Mouse (Mus musculus) R1 (cell line): ENCODE data around the gene Msantd2.
A peak's percentile ranks its signal among the peaks of the same experiment; 100 is the strongest.

Experiments
- DNase-seq: peaks from one replicate; pipeline ENCODE4 v3.0.0-alpha.2; 2018; ENCODE audit warnings: low read depth, low spot score

The Msantd2 gene

DNA sequence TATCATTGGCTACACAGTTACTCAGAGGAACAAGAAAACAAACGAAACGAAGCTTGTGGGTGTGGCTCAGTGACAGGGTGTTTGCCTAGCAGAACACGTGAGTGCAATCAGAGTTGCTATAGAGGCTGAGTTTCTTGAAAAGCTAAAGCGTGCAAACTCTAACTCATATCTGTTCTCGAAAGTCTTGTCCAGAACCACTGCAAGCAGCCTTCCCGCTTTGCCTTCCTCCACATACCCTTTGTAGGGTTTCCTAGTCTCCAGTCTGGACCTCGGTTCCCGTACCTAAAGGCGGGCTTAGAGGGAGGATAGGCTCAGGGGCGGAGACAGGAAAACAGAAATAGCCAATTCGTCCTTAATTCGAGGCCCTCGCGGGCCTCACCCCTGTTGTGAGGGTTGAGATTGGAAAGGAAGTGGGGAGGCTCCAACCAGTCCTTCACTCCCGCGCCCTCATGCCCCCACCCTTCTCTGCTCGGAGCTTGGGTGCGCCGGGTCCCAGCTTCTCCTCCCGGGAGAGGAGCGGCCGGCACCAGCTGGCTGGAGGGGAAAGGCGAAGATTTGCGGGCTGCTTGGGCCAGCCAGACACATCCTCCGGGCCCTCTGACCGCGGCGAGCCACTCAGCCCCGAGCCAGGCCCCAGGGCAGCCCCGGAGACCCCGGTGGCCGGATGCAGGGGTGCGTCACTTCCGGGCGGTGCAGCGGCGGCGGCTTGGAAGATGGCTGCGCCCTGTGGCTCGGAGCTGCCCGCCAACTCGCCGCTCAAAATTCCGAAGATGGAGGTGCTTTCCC, at the start of gene Msantd2:
TSS of gene Msantd2 (plus strand) at position 709 of the 786 bp plus-strand sequence.
- DNase-seq, result peak; percentile 96

DNA sequence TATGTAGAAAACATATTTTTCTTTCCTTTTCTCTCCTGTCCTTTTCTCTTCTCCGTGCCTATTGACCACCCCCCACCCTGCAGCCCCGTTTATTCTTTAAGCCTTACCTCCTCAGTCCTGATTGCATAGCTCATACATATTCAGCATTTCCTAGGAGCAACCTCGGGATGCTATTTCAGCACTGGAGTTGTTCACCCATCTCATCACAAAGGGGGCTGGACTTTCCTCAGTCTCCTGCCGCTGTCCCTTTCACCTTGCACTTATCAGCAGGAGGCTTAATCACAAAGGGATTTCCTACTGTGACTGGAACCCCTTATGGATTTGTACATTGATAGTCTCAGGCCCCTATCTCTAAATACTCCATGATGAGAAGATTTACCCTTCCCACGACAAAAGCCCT, 36.7 kb upstream of the Msantd2 start:
- DNase-seq, result peak; percentile 72

DNA sequence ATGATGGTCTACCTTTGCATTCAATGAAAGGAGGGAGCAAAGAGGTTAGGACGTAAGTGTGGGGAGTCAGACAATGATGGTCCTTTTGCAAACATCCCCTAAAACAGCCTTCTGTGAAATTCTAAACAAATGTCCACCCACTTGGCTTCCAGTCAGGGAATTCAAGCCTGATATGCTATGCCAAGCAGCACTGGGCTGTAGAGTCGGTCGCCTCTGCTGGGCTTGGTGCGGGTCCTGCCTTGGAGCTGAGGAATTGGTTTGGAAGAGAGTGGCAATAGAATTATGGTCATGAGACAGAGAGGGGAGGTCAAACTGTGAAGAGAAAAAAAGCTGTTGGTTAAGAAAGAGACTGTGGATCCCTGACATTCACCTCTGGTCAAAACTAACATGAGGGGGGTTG, 35.8 kb upstream of the Msantd2 start:
- no peak for DNase-seq

DNA sequence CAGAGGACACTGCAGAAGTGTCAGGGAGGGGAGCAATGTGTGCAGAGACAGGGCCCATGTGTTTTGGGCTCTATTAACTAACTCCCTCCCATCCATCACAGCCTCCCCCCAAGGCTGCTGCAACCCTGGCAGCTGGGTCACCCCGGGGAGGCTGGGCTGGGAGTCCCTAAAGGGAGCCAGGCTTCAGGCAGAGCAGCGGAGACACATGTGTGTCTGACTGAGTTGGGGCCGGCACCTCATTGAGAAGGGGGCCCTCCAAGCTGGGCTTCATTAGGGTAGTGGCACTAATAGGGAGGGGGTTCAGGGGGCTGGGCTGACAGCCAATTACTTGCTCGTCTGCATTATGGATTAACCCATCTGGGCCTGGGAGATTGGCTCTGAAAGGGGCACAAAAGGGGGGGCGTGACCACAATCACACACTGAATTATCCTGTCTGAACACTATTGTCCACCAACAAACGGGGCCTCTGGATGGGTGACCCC, 35.1 kb upstream of the Msantd2 start:
- no peak for DNase-seq

DNA sequence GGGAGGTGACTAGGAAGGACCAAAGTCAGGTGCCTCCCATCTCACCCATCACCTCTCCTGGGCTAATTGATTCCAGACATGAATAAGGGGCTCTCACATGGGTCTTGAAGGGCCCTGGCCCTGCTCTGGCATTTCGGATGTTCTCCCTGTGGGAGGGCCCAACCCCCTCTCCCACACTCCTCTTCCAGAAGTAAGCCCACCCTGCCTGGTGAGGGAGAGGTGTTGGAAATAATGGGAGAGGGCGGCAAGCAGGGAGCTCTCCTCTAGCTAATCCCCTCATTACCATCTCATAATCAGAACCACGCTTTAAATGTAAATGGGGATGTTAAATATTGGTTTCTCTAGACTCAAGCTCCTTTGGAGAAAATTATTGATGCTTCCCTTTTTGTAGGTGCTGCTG, 34.1 kb upstream of the Msantd2 start:
- no peak for DNase-seq

DNA sequence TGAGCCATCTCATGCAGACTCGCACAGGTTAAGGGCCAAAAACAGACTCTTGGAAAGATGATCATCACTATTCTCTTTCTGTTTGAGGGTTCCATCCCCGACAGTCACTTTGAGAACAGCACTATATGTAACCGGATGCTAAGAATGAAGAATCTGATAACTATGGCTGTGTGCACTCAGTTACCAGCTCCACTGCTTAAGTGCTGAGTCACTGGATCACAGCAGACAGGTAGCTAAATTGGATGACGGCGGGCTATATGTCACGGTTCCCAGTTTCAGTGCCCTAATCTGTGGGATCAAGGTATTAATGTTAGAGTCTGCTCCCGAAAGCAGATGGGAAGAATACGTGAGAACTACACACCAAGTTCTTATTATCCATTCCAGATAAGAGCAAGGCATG, 33.3 kb upstream of the Msantd2 start:
- no peak for DNase-seq

DNA sequence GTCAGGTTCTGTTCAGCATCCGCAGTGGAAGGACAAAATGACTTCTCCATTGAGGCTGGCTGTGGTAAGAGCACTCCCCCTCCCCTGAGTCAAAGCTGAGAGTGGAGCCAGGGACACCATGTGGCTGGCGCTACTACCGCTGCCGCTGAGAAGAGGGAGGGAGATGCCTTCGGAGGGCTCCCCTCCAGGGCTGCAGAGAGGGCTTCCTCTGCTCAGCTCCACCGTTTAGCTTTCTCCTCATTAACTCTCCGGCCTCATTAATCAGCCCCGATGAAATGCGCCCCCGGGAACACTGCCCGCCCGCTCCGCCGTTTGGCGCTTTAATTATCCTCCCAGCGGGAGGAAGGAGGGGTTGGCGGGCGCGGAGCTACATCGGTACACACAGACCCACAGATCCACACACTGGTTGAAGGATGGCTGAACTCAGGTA, 32.6 kb upstream of the Msantd2 start:
- peak; percentile 51 for DNase-seq

DNA sequence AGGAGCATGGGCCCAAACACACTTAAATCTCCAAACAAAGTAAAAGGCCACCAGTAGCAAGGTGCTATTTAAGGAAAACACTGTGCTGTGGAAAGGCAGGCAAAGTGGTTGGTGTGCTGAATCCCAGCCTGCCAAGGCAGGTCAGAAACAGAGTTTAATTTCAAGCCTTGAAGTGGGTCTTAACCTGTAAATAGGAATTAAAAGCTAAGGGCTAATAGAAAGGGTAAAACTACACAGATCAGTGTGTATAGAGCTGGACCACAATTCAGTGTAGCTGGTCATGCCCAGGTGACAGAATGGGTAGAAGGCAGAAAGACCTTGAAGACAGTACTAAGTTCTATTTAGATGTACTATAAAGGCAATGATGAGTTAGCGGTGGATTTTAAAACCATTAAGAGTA, 32.0 kb upstream of the Msantd2 start:
- DNase-seq, result no peak

DNA sequence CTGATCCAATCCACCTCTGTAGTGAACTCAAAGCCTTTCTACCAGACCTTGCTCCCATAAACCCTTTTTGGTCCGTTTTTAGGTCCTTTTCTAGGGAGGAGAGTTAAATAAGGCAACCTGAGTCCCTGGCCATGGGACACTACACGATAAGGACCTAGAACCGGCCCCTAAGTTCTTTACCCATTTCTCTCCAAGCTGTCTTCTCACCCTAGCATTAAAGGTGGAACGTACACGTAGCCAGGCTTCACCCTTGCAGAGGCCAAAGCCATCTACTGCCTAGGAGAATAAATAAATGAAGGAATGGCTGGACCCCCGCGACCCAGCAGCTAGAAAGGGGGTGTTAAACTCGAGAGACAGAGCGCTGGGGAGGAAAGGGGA, 29.5 kb upstream of the Msantd2 start:
- no peak for DNase-seq

DNA sequence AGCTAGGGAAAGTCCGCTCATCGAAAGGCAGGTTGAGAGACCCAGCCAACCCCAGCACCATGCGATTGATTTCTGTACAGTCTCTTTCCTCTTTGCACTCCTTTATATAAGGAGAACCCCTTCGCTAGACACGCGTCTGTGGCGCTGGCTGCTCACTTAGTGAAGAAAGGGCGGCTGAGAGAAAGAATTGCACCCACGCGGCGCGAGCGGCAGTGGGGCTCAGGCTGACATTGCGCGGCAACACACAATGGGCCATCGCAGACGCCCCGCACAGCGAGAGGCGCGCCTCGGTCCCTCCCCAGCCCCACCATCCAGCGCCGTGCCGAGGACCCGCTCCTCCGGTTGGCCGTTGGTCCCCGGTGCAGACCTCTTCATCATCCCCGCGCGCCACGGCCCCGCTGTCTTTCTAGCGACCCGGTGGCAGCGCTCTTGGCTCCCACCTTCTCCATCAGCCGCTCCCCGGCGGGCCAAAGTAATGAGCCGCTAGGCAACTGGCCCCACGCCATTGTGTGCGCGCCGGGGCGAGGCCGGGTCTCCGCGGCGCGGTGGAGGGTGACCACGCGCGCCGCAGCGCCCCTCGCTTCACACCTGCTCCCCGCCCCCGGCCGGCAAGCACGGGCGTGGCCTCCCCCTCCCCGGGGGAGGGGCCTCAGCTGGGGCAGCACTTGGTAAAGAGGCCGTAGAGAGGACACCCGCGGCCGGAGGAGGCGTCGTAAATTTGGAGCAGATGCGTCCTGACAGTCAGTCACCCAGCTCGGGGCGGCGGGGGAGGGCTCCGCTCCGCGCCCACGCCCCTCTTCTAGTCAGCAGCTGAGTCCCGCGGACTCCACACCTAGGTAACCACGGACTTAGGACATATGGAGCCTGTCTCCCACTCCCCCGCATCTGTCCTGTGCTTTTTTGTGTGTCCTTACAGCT, 28.8 kb upstream of the Msantd2 start:
- peak; percentile 66 for DNase-seq

DNA sequence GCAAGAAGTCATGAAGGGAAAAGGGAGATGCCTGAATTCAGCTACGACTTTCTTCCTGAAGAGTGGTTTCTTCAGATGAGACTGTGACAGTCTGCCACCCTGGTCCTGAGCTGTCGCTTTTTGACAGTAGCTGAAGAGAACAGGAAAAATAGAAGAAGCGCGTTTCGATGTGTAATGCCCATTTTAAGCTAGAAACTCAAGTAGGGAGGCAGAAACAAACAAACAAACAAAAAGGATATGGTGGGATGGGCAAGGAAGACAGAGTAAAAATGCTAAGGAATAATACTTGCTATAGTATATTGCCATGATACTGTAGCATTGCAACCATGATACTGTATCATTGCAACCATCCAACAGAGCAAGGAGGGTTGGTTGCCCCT, 28.2 kb upstream of the Msantd2 start:
- DNase-seq, result no peak

DNA sequence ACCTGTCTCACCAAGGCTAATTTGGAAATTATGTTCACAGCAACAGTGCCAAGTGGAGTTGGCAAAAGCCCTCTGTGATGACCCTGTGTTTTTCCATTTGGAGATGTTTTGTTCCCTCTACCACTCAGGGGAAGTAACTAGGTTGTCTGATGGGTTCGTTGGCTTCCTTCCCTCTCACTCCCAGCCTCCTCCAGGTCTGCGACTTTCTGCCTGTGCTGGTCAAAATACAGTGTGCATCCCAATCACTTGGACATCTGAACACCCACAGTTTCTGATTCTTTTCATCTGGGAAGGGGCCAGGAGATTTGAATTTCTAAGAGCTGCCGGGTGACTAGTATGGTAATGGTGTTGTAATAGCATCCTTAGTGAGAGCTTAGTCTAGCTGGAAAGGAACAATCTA, 27.5 kb upstream of the Msantd2 start:
- no peak for DNase-seq

DNA sequence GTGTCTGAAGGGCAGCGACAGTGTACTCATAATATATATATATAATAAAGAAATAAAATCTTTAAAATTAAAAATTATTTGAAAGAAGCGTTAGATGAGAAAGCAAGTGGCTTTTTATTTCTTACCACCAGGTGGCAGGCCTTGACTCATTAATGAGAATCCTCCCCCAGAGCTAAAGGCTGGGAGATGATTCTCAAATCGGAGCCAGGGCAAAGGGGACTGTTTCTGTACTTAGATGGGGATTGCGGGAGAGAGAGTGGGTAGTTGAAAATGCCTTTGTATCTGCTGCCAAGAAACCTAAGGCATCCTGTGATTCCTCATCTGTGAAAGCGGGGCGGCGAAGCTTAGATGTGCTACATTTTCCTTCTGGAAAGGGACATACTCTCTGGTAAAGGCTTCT, 26.4 kb upstream of the Msantd2 start:
- peak; percentile 68 for DNase-seq

DNA sequence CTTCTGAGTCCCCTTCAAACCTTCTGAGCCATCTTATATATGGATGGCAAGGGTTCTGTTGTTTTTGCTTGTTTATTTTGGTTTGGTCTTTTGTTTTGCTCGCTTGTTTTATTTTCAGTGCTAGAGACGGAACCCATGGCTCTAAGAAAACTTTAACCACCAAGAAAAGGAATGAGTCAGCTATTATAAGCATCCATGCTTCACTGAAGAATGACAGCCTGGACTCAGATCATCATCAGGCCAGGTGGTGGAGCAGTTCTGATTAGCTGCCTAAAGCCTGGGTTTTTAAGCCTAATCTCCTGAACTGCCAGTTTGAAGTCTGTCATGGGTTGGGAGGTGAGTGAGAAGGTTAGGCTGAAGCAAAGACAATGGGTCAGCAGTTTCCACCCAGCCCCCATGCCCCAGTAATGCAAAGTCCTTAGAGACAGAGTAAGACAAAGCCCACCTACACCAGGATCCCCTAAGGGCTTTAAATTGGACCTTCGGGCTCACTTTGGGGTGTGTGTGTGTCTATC, 15.5 kb upstream of the Msantd2 start:
- no peak for DNase-seq

DNA sequence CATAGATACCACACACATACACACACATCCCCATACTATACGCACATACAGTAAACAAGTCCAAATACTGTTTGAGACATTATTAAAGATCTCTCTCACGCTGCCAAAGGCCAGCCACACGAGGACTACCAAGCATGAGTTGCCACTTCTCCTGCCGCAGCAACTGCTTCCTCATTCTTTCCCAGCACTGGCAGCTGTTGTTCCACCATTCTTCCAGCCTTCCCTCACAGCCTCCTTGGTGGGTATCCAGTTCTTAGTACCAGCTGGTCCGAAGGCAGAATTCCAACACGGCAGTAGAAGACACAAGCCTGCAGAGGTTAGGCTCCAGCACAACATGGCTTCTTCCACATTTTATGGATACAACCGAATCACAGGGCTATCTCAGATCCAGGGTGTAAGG, 14.2 kb upstream of the Msantd2 start:
- DNase-seq, result no peak

DNA sequence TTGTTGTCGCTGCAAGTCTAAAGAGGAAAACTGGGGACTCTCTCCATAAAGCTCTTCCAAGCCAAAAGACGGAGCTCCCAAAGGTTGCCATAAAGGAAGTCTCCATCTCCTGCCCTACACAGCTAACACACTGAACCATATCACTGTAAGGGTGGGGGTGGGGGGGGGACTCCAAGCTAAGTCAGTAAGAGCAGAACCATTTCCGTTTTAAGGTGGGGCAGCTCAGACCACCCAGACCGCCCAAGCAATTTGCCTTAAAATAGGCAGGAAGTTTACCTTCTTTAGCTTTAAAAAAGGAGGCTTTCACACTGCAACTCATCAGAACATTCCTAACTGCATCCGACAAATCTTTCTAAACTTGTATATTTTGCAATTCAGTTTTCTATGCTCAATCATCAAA, 4.0 kb upstream of the Msantd2 start:
- DNase-seq, result peak; percentile 97

DNA sequence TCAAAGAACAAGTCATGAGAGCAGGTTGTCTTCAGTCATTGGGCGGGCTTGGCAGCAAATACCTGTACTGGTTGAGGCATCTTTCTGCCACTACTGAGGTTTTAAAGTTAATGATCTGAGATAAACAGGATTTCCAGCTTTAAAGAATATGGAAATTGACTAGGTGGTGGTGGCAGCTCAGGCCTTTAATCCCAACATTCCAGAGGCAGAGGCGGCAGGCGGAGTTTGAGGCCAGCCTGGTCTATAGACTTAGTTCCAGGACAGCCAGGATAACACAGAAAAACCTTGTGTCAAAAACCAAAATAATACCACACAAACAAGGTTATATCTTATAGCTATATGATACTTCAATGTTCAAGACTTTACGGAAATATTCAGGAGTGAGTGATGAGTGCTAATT, 1.1 kb upstream of the Msantd2 start:
- DNase-seq, result peak; percentile 57

DNA sequence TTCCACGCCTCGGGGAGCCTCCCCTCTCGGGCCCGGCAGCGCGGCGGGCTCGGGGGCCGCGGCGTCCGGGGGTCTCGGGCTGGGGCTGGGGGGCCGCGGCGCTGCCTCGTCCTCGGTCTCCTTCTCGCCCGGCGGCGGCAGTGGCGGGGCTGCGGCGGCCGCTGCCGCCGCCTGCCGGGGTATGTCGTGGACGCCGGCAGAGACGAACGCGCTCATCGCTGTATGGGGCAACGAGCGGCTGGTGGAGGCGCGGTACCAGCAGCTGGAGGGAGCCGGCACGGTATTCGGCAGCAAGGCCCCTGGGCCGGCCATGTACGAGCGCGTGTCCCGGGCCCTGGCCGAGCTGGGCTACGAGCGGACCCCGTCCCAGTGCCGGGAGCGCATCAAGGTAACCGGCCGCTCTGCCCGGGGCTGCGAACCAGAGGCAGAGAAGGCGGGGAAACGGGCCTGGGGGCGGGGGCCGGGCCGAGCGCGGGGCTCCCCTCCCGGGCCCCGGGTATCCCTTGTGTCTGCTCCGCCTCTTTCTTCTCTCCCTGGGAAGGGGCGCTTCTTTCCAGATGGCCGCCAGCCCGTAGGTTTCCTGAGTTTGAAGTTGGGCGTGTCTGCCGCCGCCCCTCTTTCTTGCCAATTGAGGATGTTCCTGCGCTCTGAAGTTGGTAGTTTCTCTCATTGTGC, 464 bp downstream of the Msantd2 start:
- DNase-seq, result peak; percentile 90

DNA sequence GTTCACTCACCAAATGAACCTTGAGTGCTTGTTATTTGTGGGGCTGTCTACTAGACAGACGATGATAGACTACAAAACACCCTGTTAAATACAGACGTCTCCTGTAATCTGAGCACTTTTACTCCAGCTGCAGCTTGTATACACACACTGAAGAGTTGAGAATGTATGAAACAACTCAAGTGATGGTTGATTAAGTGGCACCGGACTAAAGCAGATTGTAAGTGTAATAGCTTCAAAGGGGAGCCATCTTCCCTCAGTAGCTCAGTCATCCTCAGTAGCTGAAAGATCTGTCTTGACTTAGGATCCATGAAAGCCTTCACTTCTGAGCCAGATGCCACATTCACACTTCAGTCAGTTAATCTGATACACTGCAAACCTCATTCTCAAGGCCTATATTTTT, 6.6 kb downstream of the Msantd2 start:
- DNase-seq, result no peak

DNA sequence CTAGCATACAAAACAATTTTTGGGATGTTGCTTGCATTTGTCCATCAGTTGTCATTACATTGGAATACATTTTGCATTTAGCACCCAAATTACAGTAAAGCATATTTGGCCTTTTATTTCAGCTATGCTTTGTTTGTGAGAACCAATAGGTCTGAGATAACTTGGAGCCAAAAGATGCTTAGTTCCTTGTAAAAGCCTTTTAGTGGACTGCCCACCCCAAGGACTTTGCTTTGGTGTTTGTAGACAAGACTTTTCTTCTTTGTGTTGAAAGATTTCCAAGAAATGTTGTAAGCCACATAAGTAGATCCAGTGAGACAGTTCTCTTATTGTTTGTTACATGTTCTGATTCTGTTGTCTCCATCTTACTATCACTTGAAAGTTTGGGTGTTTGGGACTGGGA, 7.2 kb downstream of the Msantd2 start:
- DNase-seq, result no peak

DNA sequence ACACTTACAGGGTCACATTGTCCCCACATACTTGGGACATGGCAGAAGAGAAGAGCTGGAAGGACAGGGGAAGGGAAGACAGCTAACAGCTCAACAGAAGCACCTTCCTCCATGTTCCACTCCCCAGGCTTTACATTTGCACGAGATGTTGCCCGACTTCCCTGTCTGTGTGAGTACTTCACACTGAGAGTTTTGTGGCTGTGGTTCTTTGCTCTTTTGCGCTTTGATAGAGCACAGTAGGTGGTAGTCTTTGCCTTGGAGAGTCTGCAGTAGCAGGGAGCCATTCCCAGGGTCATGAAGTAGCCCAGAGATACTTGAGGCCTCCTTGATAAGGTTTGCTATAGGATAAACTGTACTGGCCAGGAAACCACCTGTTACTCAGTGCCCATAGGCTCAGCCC, 11.1 kb downstream of the Msantd2 start:
- peak; percentile 70 for DNase-seq

DNA sequence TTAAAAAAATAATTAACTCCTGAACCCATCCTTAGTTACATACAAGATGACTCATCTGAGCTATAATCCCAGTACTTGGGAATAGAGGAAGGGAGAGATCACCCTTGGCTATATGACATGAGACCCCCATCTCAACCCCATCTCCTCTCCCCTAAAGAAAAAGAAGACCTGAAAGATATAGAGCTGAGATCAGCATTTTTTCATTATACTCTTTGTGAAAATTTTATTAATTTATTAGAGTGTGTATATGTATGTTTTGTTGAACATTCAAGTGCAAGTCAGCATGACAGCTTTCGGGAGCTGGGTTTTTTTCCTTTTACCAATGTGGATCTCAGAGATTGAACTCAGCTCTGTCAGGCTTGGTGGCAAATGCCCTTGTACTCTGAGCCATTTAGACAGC, 12.1 kb downstream of the Msantd2 start:
- DNase-seq, result no peak
